ENCODE assay signal across 9 mouse cellular contexts in the genomic region with DNA sequence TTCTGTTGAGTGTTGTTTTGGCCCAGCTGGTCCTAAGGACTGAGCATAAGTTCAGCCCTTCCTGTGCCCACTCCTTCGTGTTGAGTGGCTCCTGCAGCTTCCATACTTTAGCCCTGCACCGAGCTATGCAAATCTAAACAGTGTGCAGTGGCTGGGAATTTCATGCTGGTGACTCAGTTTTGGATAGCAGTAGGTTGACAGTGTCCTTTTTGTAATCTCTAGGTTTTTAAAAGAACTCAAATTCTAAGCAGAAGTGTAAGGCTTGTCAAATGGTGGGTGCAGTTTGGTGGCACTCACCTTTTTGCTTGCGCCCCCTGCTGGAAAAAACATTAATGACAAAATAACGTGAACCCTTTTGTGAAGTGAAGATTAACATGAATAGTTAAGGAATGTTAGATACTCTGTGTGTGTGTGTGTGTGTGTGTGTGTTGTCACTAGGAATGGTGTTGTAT. TPM values are rescaled to one million over a fixed set of nuclear protein-coding genes. Genes with fewer than 3 reads are reported as not detected.
DNase-seq lines count a peak whose midpoint lies in the region; ATAC-seq and TF ChIP-seq lines count a peak whose summit lies in the region.
"Had no signal": no experiment of that assay in that cellular context is flagged by ENCODE, and none has a peak within 500 bp of the region (broad histone marks: within the 10 kb centered on the region; RNA-seq: fewer than 3 reads in every experiment).

No protein-coding gene starts in this region.

- no peak overlapping the region for H3K4me2 ChIP-seq in midbrain, embryonic 14.5 days (ENCODE audit: low read length)

- 49% methylated on average over 4 of the region's 4 CpGs for WGBS in midbrain, embryonic 14.5 days

- no peaks in the 10 kb centered on the region for H3K27me3 ChIP-seq in midbrain, embryonic 14.5 days (ENCODE audit: control insufficient read depth, insufficient read depth, low read length)

- peaks cover 14% of the 10 kb centered on the region for H3K36me3 ChIP-seq in midbrain, embryonic 14.5 days (ENCODE audit: control insufficient read depth, insufficient read depth, low read length)

- H3K9me3 ChIP-seq in midbrain, embryonic 14.5 days (ENCODE audit: control insufficient read depth, low read length): no peaks in the 10 kb centered on the region

- intact Hi-C loops in left cerebral cortex, adult 2 months (cut with DNase I): loop anchor here (1.0 to 10.0 kb wide), 2 partner anchors 129 to 134 kb away; no protein-coding TSS in a partner anchor

- DNase-seq in layer of hippocampus, adult 2 months (ENCODE audit: low spot score in 2 of 2): peak; percentile 41 to 77
- no peak for DNase-seq in layer of hippocampus, postnatal 36 days
- peak; percentile 16 for DNase-seq in MN1 (ENCODE audit: low spot score)
- peak; percentile 50 for DNase-seq in cerebellum, adult 9-11 months
- DNase-seq in left cerebral cortex, adult 2 months (ENCODE audit: extremely low spot score in 1 of 2, low spot score in 2 of 2): peak; percentile 32 to 55
- DNase-seq in midbrain, embryonic 14.5 days: peak; percentile 83
- peak; percentile 50 for DNase-seq in thymus, postnatal 25 days

- TF ChIP-seq CTCF in layer of hippocampus, adult 2 months (conservative IDR thresholded peaks at IDR 0.05): peak; percentile 78
- TF ChIP-seq CTCF in left cerebral cortex, adult 2 months (IDR thresholded peaks at IDR 0.05): peak; percentile 70

- H3K9ac ChIP-seq in midbrain, embryonic 14.5 days (replicated peaks; ENCODE audit: low read length): no peak overlapping the region

- no peak overlapping the region; the same call in 1 of the 2 replicates for H3K4me3 ChIP-seq in layer of hippocampus, adult 2 months
- H3K4me3 ChIP-seq in left cerebral cortex, adult 2 months: no peak overlapping the region
- no peak overlapping the region for H3K4me3 ChIP-seq in midbrain, embryonic 14.5 days (replicated peaks; ENCODE audit: low read depth, low read length)
- H3K4me3 ChIP-seq: myocyte had no signal

- peak; percentile 49 to 81 for ATAC-seq in hematopoietic stem cell, adult 5-6 weeks (replicated peaks in 1 of 2; ENCODE audit: insufficient read depth in 1 of 2, low FRiP score in 2 of 2, low TSS enrichment in 1 of 2, low read depth in 1 of 2, poor library complexity in 2 of 2, severe bottlenecking in 2 of 2)
- ATAC-seq in midbrain, embryonic 14.5 days (ENCODE audit: low FRiP score, low TSS enrichment): no peak

- H3K27ac ChIP-seq in layer of hippocampus, adult 2 months: peak overlapping the region; percentile 77
- no peak overlapping the region for H3K27ac ChIP-seq in left cerebral cortex, adult 2 months
- no peak overlapping the region for H3K27ac ChIP-seq in midbrain, embryonic 14.5 days (replicated peaks; ENCODE audit: low read depth, low read length)

- H3K4me1 ChIP-seq in midbrain, embryonic 14.5 days (ENCODE audit: control insufficient read depth, insufficient read depth, low read length): no peaks in the 10 kb centered on the region

RNA-seq across cellular contexts. Expression of gene Itprid2, which starts 11.1 kb away (rescaled TPM):
- 10 to 100 TPM; 41.4 to 44.0 TPM for total RNA-seq in layer of hippocampus, adult 2 months (2021)
- total RNA-seq in layer of hippocampus, postnatal 36 days (2021): 10 to 100 TPM; 39.8 to 43.3 TPM
- total RNA-seq in hematopoietic stem cell, adult 5-6 weeks (2017): 19.5 and 23.8 TPM in 2 replicates
- total RNA-seq in left cerebral cortex, adult 2 months (2021): 10 to 100 TPM; 38.6 to 39.6 TPM
- polyA plus RNA-seq in midbrain, embryonic 14.5 days (2014; fragmentation: Nextera tagmentation; extraction: Ambion mirVana): 2.9 and 5.1 TPM in 2 replicates

Comparison
In these comparisons a context has a peak if more than half of its experiments do, and no peak if none do; other contexts are left out.
1. DNase-seq: peak in layer of hippocampus, adult 2 months (2 of 2), MN1 (single experiment), cerebellum, adult 9-11 months (single experiment), left cerebral cortex, adult 2 months (2 of 2), midbrain, embryonic 14.5 days (single experiment) and thymus, postnatal 25 days (single experiment); none in layer of hippocampus, postnatal 36 days (0 of 2).